Mouse (Mus musculus) embryonic facial prominence, embryonic 15.5 days (tissue): ENCODE results near the gene Zdhhc7. TPM values are rescaled to one million over a fixed set of nuclear protein-coding genes. Genes with fewer than 3 reads are reported as not detected.

Experiments used
- ATAC-seq: fragments of 200-750 bp; cut with Nextera tagmentation; 2 replicates; pipeline ENCODE4 v1.8.0; 2017; ENCODE audit warnings: low read depth, moderate TSS enrichment; ENCODE audit not compliant: insufficient number of reproducible peaks, low FRiP score, low TSS enrichment
- H3K27ac ChIP-seq: fragments of 300-500 bp; sonication (generic); replicated peaks from 2 replicates; pipeline ENCODE4 v1.5.1; 2015; ENCODE audit warnings: mild to moderate bottlenecking, inconsistent platforms
- H3K27me3 ChIP-seq: fragments of 300-500 bp; sonication (generic); 2 replicates; pipeline ENCODE4 v1.6.1; 2015; ENCODE audit warnings: inconsistent platforms
- H3K36me3 ChIP-seq: fragments of 300-500 bp; sonication (generic); 2 replicates; pipeline ENCODE4 v1.6.1; 2015; ENCODE audit warnings: mild to moderate bottlenecking, inconsistent platforms
- H3K4me1 ChIP-seq: fragments of 300-500 bp; sonication (generic); 2 replicates; pipeline ENCODE4 v1.6.1; 2015; ENCODE audit warnings: inconsistent platforms
- H3K4me2 ChIP-seq: fragments of 300-500 bp; sonication (generic); replicated peaks from 2 replicates; pipeline ENCODE4 v1.6.1; 2015; ENCODE audit warnings: mild to moderate bottlenecking, inconsistent platforms
- H3K4me3 ChIP-seq: fragments of 300-500 bp; sonication (generic); replicated peaks from 2 replicates; pipeline ENCODE4 v1.5.1; 2015; ENCODE audit warnings: mild to moderate bottlenecking, inconsistent platforms
- H3K9ac ChIP-seq: fragments of 300-500 bp; sonication (generic); 2 replicates; pipeline ENCODE4 v1.6.1; 2015; ENCODE audit warnings: inconsistent platforms
- H3K9me3 ChIP-seq: fragments of 300-500 bp; sonication (generic); replicated peaks from 2 replicates; pipeline ENCODE4 v1.6.1; 2016; ENCODE audit warnings: inconsistent platforms
- WGBS: fragments of 180-500 bp; shearing (Covaris S2); methylation state at CpG from one replicate; pipeline ENCODE4 v1.1.7; 2015; 5-methylcytosine and 5-hydroxymethylcytosine counted together
- polyA plus RNA-seq: library from polyadenylated mRNA; unstranded; fragments of >200 nt; fragmentation: Nextera tagmentation; extraction: Ambion mirVana; gene quantifications from 2 replicates; pipeline ENCODE4 v1.2.1, GENCODE M21; 2015

Gene Zdhhc7
- polyA plus RNA-seq, 1 experiment from 2014 or later: 31.3 TPM

- H3K4me3 ChIP-seq: no peak overlapping the region
- no peak overlapping the region for H3K27ac ChIP-seq
- peaks cover 3% of the 10 kb centered on the region; the same call in 1 of the 2 replicates for H3K4me1 ChIP-seq
- H3K27me3 ChIP-seq: peaks cover 4% of the 10 kb centered on the region; the same call in 1 of the 2 replicates
- no peak overlapping the region for H3K4me2 ChIP-seq
- H3K9ac ChIP-seq: no peak overlapping the region
- WGBS: 37% methylated on average over 4 of the region's 4 CpGs
- no peaks in the 10 kb centered on the region for H3K36me3 ChIP-seq
- no peak for ATAC-seq
- no peaks in the 10 kb centered on the region for H3K9me3 ChIP-seq
Observed at GRCm38 (mm10) chr8:120129547-120129946, 28.3 kb upstream of the Zdhhc7 start.

GRCm38 (mm10) chr8:120126357-120127161 is 25.3 kb upstream of the Zdhhc7 start:
- H3K9ac ChIP-seq: no peak overlapping the region
- no peak overlapping the region for H3K4me2 ChIP-seq
- ATAC-seq: no peak; the same call in 1 of the 2 replicates
- 0 out of 2 replicates have a peak overlapping the region, but pooled peaks have one; percentile 2 for H3K27ac ChIP-seq
- WGBS: 28% methylated on average over 14 of the region's 14 CpGs
- H3K4me3 ChIP-seq: no peak overlapping the region
- H3K27me3 ChIP-seq: peaks cover 4% of the 10 kb centered on the region; the same call in 1 of the 2 replicates
- H3K4me1 ChIP-seq: peaks cover 3% of the 10 kb centered on the region; the same call in 1 of the 2 replicates
- H3K9me3 ChIP-seq: no peaks in the 10 kb centered on the region
- H3K36me3 ChIP-seq: no peaks in the 10 kb centered on the region

- Histone ChIP-seq H3K27me3 (peaks cover 7% of the 10 kb centered on the region; the same call in 1 of the 2 replicates), H3K9ac (no peak overlapping the region), H3K4me3 (no peak overlapping the region), H3K4me1 (peaks cover 9% of the 10 kb centered on the region; the same call in 1 of the 2 replicates), H3K9me3 (no peaks in the 10 kb centered on the region), H3K36me3 (no peaks in the 10 kb centered on the region), H3K4me2 (no peak overlapping the region), H3K27ac (no peak overlapping the region)
- WGBS: 45% methylated on average over 7 of the region's 7 CpGs
- no peak for ATAC-seq
Observed at GRCm38 (mm10) chr8:120124836-120125389, 23.6 kb upstream of the Zdhhc7 start.

- no peak for ATAC-seq
- 51% methylated on average over 6 of the region's 6 CpGs for WGBS
- Histone ChIP-seq H3K9ac (no peak overlapping the region), H3K4me2 (no peak overlapping the region), H3K27ac (no peak overlapping the region), H3K4me3 (no peak overlapping the region), H3K9me3 (no peaks in the 10 kb centered on the region), H3K27me3 (peaks cover 7% of the 10 kb centered on the region; the same call in 1 of the 2 replicates), H3K36me3 (no peaks in the 10 kb centered on the region), H3K4me1 (peaks cover 9% of the 10 kb centered on the region; the same call in 1 of the 2 replicates)
Observed at GRCm38 (mm10) chr8:120124261-120124660, 23.0 kb upstream of the Zdhhc7 start.

- WGBS: 40% methylated on average over 5 of the region's 5 CpGs
- Histone ChIP-seq H3K4me3 (no peak overlapping the region), H3K4me2 (no peak overlapping the region), H3K9me3 (no peaks in the 10 kb centered on the region), H3K4me1 (peaks cover 6% of the 10 kb centered on the region; the same call in 1 of the 2 replicates), H3K27me3 (peaks cover 9% of the 10 kb centered on the region), H3K36me3 (no peaks in the 10 kb centered on the region), H3K9ac (no peak overlapping the region), H3K27ac (no peak overlapping the region)
- no peak for ATAC-seq
Observed at GRCm38 (mm10) chr8:120120951-120121350, 19.7 kb upstream of the Zdhhc7 start.

GRCm38 (mm10) chr8:120119931-120120330 is 18.6 kb upstream of the Zdhhc7 start:
- Histone ChIP-seq H3K4me2 (no peak overlapping the region), H3K9me3 (no peaks in the 10 kb centered on the region), H3K36me3 (no peaks in the 10 kb centered on the region), H3K4me3 (no peak overlapping the region), H3K4me1 (peaks cover 6% of the 10 kb centered on the region; the same call in 1 of the 2 replicates), H3K27me3 (peaks cover 18% of the 10 kb centered on the region), H3K9ac (no peak overlapping the region), H3K27ac (no peak overlapping the region)
- WGBS: 76% methylated on average over 6 of the region's 6 CpGs
- no peak for ATAC-seq

- 67% methylated on average over 3 of the region's 3 CpGs for WGBS
- no peaks in the 10 kb centered on the region for H3K9me3 ChIP-seq
- no peak overlapping the region for H3K4me3 ChIP-seq
- no peak overlapping the region for H3K4me2 ChIP-seq
- ATAC-seq: no peak
- no peaks in the 10 kb centered on the region for H3K36me3 ChIP-seq
- H3K27ac ChIP-seq: no peak overlapping the region
- H3K4me1 ChIP-seq: peaks cover 11% of the 10 kb centered on the region
- H3K9ac ChIP-seq: no peak overlapping the region
- H3K27me3 ChIP-seq: peaks cover 23% of the 10 kb centered on the region
Observed at GRCm38 (mm10) chr8:120119429-120119828, 18.1 kb upstream of the Zdhhc7 start.

- WGBS: 65% methylated on average over 5 of the region's 5 CpGs
- Histone ChIP-seq H3K4me3 (no peak overlapping the region), H3K27me3 (peaks cover 28% of the 10 kb centered on the region), H3K4me1 (peaks cover 16% of the 10 kb centered on the region), H3K4me2 (no peak overlapping the region), H3K36me3 (no peaks in the 10 kb centered on the region), H3K9me3 (no peaks in the 10 kb centered on the region), H3K9ac (no peak overlapping the region), H3K27ac (no peak overlapping the region)
- ATAC-seq: no peak
Observed at GRCm38 (mm10) chr8:120118847-120119246, 17.6 kb upstream of the Zdhhc7 start.

GRCm38 (mm10) chr8:120118162-120118561 is 16.9 kb upstream of the Zdhhc7 start:
- Histone ChIP-seq H3K27ac (no peak overlapping the region), H3K4me1 (peaks cover 19% of the 10 kb centered on the region), H3K9me3 (no peaks in the 10 kb centered on the region), H3K27me3 (peaks cover 28% of the 10 kb centered on the region), H3K4me2 (no peak overlapping the region), H3K9ac (no peak overlapping the region), H3K4me3 (no peak overlapping the region), H3K36me3 (no peaks in the 10 kb centered on the region)
- no peak for ATAC-seq
- 79% methylated on average over 9 of the region's 9 CpGs for WGBS

GRCm38 (mm10) chr8:120116600-120116999 is 15.3 kb upstream of the Zdhhc7 start:
- peaks cover 28% of the 10 kb centered on the region for H3K27me3 ChIP-seq
- no peaks in the 10 kb centered on the region for H3K36me3 ChIP-seq
- WGBS: 64% methylated on average over 7 of the region's 7 CpGs
- no peaks in the 10 kb centered on the region for H3K9me3 ChIP-seq
- H3K4me2 ChIP-seq: no peak overlapping the region
- ATAC-seq: no peak
- H3K27ac ChIP-seq: no peak overlapping the region
- H3K4me1 ChIP-seq: peaks cover 24% of the 10 kb centered on the region
- H3K9ac ChIP-seq: no peak overlapping the region
- no peak overlapping the region for H3K4me3 ChIP-seq

GRCm38 (mm10) chr8:120114315-120114841 is 13.1 kb upstream of the Zdhhc7 start:
- Histone ChIP-seq H3K4me1 (peaks cover 18% of the 10 kb centered on the region), H3K4me2 (peak overlapping the region; percentile 98), H3K9ac (peak overlapping the region; percentile 68), H3K4me3 (peak overlapping the region; percentile 71), H3K27me3 (peaks cover 25% of the 10 kb centered on the region), H3K27ac (no peak overlapping the region; the same call in 1 of the 2 replicates), H3K9me3 (no peaks in the 10 kb centered on the region), H3K36me3 (no peaks in the 10 kb centered on the region)
- under 1% methylated on average over 46 of the region's 46 CpGs for WGBS
- ATAC-seq: peak; percentile 43
